In genomic region chr6:29620176-29620575, GRCm38 (mm10) we compare ENCODE assay signal across 14 mouse cellular contexts. TPM values are rescaled to one million over a fixed set of nuclear protein-coding genes. Genes with fewer than 3 reads are reported as not detected.
A peak's percentile ranks its signal among the peaks of the same experiment; 100 is the strongest.
DNase-seq lines count a peak whose midpoint lies in the region; ATAC-seq and TF ChIP-seq lines count a peak whose summit lies in the region.
"Had no signal": no experiment of that assay in that cellular context is flagged by ENCODE, and none has a peak within 500 bp of the region (broad histone marks: within the 10 kb centered on the region; RNA-seq: fewer than 3 reads in every experiment).

No protein-coding gene starts in this region.

- DNase-seq in kidney, adult 11 months: peak; percentile 38
- DNase-seq in adipocyte (ENCODE audit: low spot score): peak; percentile 70
- peak; percentile 44 to 50 for DNase-seq in lung, adult 18-20 months
- peak; percentile 51 for DNase-seq in lung, postnatal 36 days
- no peak for DNase-seq in left cerebral cortex, adult 18-20 months (ENCODE audit: low spot score in 2 of 2)
- no peak for DNase-seq in spleen, postnatal 14 days (ENCODE audit: low spot score in 2 of 2)
- no peak for DNase-seq in layer of hippocampus, adult 2 months (ENCODE audit: low spot score in 2 of 2)
- DNase-seq: heart, postnatal 36 days; right cerebral cortex, postnatal 25 days had no signal

- no peaks in the 10 kb centered on the region for H3K36me3 ChIP-seq in kidney, embryonic 16.5 days (ENCODE audit: insufficient read depth, low read length)
- H3K36me3 ChIP-seq: embryonic facial prominence, embryonic 13.5 days; heart, embryonic 12.5 days had no signal

- no peak overlapping the region for H3K27ac ChIP-seq in kidney, embryonic 16.5 days (ENCODE audit: low read length)
- no peak overlapping the region for H3K27ac ChIP-seq in layer of hippocampus, adult 2 months
- H3K27ac ChIP-seq: embryonic facial prominence, embryonic 13.5 days; forebrain, embryonic 13.5 days had no signal

- ATAC-seq in kidney, embryonic 16.5 days (ENCODE audit: low FRiP score, low TSS enrichment): no peak
- ATAC-seq: forebrain, embryonic 13.5 days; midbrain, embryonic 16.5 days had no signal

- H3K9me3 ChIP-seq in kidney, embryonic 16.5 days (ENCODE audit: low read length): no peaks in the 10 kb centered on the region
- H3K9me3 ChIP-seq: embryonic facial prominence, embryonic 13.5 days; forebrain, embryonic 13.5 days; heart, embryonic 12.5 days had no signal

- WGBS in kidney, embryonic 16.5 days: 29% methylated on average over 3 of the region's 3 CpGs

- H3K4me1 ChIP-seq in kidney, embryonic 16.5 days (ENCODE audit: insufficient read depth, low read length): no peaks in the 10 kb centered on the region
- H3K4me1 ChIP-seq: forebrain, embryonic 13.5 days; heart, embryonic 12.5 days had no signal

- TF ChIP-seq CTCF in layer of hippocampus, adult 2 months (conservative IDR thresholded peaks at IDR 0.05): no peak

- H3K9ac ChIP-seq in kidney, embryonic 16.5 days (replicated peaks; ENCODE audit: low read length): no peak overlapping the region
- H3K9ac ChIP-seq: embryonic facial prominence, embryonic 13.5 days; forebrain, embryonic 13.5 days; heart, embryonic 12.5 days had no signal

- H3K4me3 ChIP-seq in kidney, embryonic 16.5 days (ENCODE audit: low read length): no peak overlapping the region
- no peak overlapping the region for H3K4me3 ChIP-seq in layer of hippocampus, adult 2 months
- H3K4me3 ChIP-seq: embryonic facial prominence, embryonic 13.5 days; forebrain, embryonic 13.5 days; heart, embryonic 12.5 days had no signal

- H3K4me2 ChIP-seq in kidney, embryonic 16.5 days (replicated peaks; ENCODE audit: low read depth, low read length): no peak overlapping the region
- H3K4me2 ChIP-seq: embryonic facial prominence, embryonic 13.5 days; forebrain, embryonic 13.5 days had no signal

- H3K27me3 ChIP-seq in kidney, embryonic 16.5 days (ENCODE audit: insufficient read depth, low read length): peaks cover 3% of the 10 kb centered on the region; the same call in 1 of the 2 replicates
- H3K27me3 ChIP-seq: embryonic facial prominence, embryonic 13.5 days had no signal

RNA-seq across cellular contexts. Expression of gene Tnpo3, which starts 10.5 kb away (rescaled TPM):
- polyA plus RNA-seq in kidney, embryonic 16.5 days (2015; fragmentation: Nextera tagmentation; extraction: Ambion mirVana): 101 and 106 TPM in 2 replicates
- total RNA-seq in left cerebral cortex, adult 18-20 months (2021): 10 to 100 TPM; 65.1 to 73.0 TPM
- 10 to 100 TPM; 65.7 to 72.7 TPM for total RNA-seq in layer of hippocampus, adult 2 months (2021)

Comparison
In these comparisons a context has a peak if more than half of its experiments do, and no peak if none do; other contexts are left out.
1. DNase-seq: peak in kidney, adult 11 months (single experiment), adipocyte (single experiment), lung, adult 18-20 months (2 of 2) and lung, postnatal 36 days (single experiment); none in left cerebral cortex, adult 18-20 months (0 of 2), spleen, postnatal 14 days (0 of 2) and layer of hippocampus, adult 2 months (0 of 2).